Mouse (Mus musculus): ENCODE measurements around the gene Prok1.

- TF ChIP-seq CTCF (IDR thresholded peaks at IDR 0.05; ENCODE audit: low read depth, low read length) (no peak), TAL1 (conservative IDR thresholded peaks at IDR 0.05; ENCODE audit: low read depth, low read length) (no peak), GATA1 (IDR thresholded peaks at IDR 0.05; ENCODE audit: borderline replicate concordance, low read length) (no peak)
Observed at GRCm38 (mm10) chr3:107286123-107286522, 46.6 kb upstream of the Prok1 start.

Measured in G1E (cell line).